Mouse (Mus musculus): Measurements from ENCODE around the gene Ppat. TPM values are rescaled to one million over a fixed set of nuclear protein-coding genes. Genes with fewer than 3 reads are reported as not detected.

Ppat gene
- total and polyA plus RNA-seq, 3 experiments: 65.8 to 156 (median 118) TPM

DNA sequence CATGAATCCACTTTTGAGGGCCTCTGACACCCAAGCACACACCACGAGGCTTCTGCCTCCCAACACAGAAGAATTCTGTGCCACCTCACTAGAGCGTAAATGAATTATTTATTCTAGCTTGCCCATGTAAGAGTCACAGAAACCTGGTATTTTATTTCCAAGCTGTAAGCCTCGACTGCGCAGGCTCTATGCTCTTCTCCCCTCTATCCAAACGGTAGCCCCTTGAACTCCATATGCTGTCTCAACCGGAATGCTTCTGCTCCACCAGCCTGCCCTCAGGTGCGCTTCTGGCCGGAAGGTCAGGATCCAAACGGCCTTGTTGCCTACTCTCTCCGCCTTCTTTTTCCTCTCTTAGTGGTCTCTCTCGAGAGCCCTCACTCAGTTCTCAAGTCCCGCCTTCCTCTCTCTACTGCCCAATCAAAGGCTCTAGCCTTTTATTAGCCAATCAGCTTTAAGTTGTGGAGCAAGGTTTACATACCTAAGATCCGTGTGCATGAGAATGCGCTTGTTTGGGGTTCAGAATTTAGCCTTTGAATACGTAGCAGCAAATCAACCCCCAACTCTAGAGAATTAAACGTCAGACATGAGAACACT is 82.6 kb downstream of the Ppat start:
- Histone ChIP-seq H3K4me2 (ENCODE audit: insufficient read depth, low read depth, poor library complexity, severe bottlenecking) (no peak overlapping the region), H3K9me3 (replicated peaks; ENCODE audit: low read length) (no peaks in the 10 kb centered on the region), H3K27me3 (replicated peaks) (no peaks in the 10 kb centered on the region), H3K4me3 (replicated peaks in 1 of 3; ENCODE audit: low read depth in 2 of 3, low read length in 2 of 3, poor library complexity in 1 of 3) (no peak overlapping the region), H3K9ac (ENCODE audit: insufficient read depth, low read depth) (no peak overlapping the region), H3K36me3 (replicated peaks in 1 of 2; ENCODE audit: control insufficient read depth in 1 of 2, insufficient read depth in 1 of 2, low read length in 1 of 2) (peaks cover 12 to 56% of the 10 kb centered on the region in 2 experiments), H3K79me2 (replicated peaks; ENCODE audit: control insufficient read depth, extremely low read depth, insufficient read depth, poor library complexity, severe bottlenecking) (no peaks in the 10 kb centered on the region), H3K4me1 (ENCODE audit: control insufficient read depth in 1 of 2, insufficient read depth in 2 of 2) (no peaks in the 10 kb centered on the region), H3K27ac (ENCODE audit: insufficient read depth, low read depth) (no peak overlapping the region)
- dilution Hi-C loops (cut with MboI; ENCODE audit: extremely low pct_ligation_motif_present, extremely low pct_unique_long_range_greater_than_20kb, low sequenced_read_pairs) (no loop called here), in situ Hi-C loops (cut with MboI; ENCODE audit: low pct_ligation_motif_present, low pct_unique_long_range_greater_than_20kb, low sequenced_read_pairs) (no loop called here)
- TF ChIP-seq MXI1 (IDR thresholded peaks at IDR 0.05; ENCODE audit: low read depth, low read length): no peak
- TF ChIP-seq UBTF (IDR thresholded peaks at IDR 0.05; ENCODE audit: low read depth, low read length): no peak
- TF ChIP-seq ZC3H11A (IDR thresholded peaks at IDR 0.05; ENCODE audit: low read depth, low read length): no peak
- TF ChIP-seq USF2 (conservative IDR thresholded peaks at IDR 0.05; ENCODE audit: low read depth, low read length): no peak
- TF ChIP-seq POLR2A (IDR thresholded peaks at IDR 0.05; ENCODE audit: low read depth, low read length): no peak
- TF ChIP-seq CTCF (conservative IDR thresholded peaks at IDR 0.05 in 1 of 2, IDR thresholded peaks at IDR 0.05 in 1 of 2; ENCODE audit: low read depth in 2 of 2, low read length in 2 of 2): no peak
- no peak for TF ChIP-seq E2F4 (IDR thresholded peaks at IDR 0.05; ENCODE audit: insufficient replicate concordance, low read depth, low read length)
- no peak for TF ChIP-seq PAX5 (IDR thresholded peaks at IDR 0.05; ENCODE audit: low read length)
- no peak for TF ChIP-seq POLR2AphosphoS2 (IDR thresholded peaks at IDR 0.05; ENCODE audit: low read depth, low read length)
- TF ChIP-seq CHD1 (IDR thresholded peaks at IDR 0.05; ENCODE audit: low read depth, low read length): no peak
- no peak for TF ChIP-seq SMC3 (IDR thresholded peaks at IDR 0.05; ENCODE audit: low read depth, low read length)
- TF ChIP-seq BHLHE40 (IDR thresholded peaks at IDR 0.05; ENCODE audit: low read depth, low read length): no peak
- TF ChIP-seq GABPA (IDR thresholded peaks at IDR 0.05; ENCODE audit: insufficient replicate concordance, low read depth, low read length): no peak
- DNase-seq (ENCODE audit: extremely low read depth): no peak

GRCm38 (mm10) chr5:76866819-76867218 is 84.6 kb downstream of the Ppat start:
- dilution Hi-C loops (cut with MboI; ENCODE audit: extremely low pct_ligation_motif_present, extremely low pct_unique_long_range_greater_than_20kb, low sequenced_read_pairs) (no loop called here), in situ Hi-C loops (cut with MboI; ENCODE audit: low pct_ligation_motif_present, low pct_unique_long_range_greater_than_20kb, low sequenced_read_pairs) (no loop called here)
- Histone ChIP-seq H3K9me3 (replicated peaks; ENCODE audit: low read length) (no peaks in the 10 kb centered on the region), H3K27me3 (replicated peaks) (no peaks in the 10 kb centered on the region), H3K4me3 (replicated peaks in 1 of 3; ENCODE audit: low read depth in 2 of 3, low read length in 2 of 3, poor library complexity in 1 of 3) (no peak overlapping the region), H3K79me2 (replicated peaks; ENCODE audit: control insufficient read depth, extremely low read depth, insufficient read depth, poor library complexity, severe bottlenecking) (no peaks in the 10 kb centered on the region), H3K4me2 (ENCODE audit: insufficient read depth, low read depth, poor library complexity, severe bottlenecking) (no peak overlapping the region), H3K9ac (ENCODE audit: insufficient read depth, low read depth) (no peak overlapping the region), H3K4me1 (ENCODE audit: control insufficient read depth in 1 of 2, insufficient read depth in 2 of 2) (no peaks in the 10 kb centered on the region), H3K36me3 (replicated peaks in 1 of 2; ENCODE audit: control insufficient read depth in 1 of 2, insufficient read depth in 1 of 2, low read length in 1 of 2) (peaks cover 3 to 42% of the 10 kb centered on the region in 2 experiments), H3K27ac (ENCODE audit: insufficient read depth, low read depth) (no peak overlapping the region)
- DNase-seq (ENCODE audit: extremely low read depth): no peak
- no peak for TF ChIP-seq EP300 (IDR thresholded peaks at IDR 0.05; ENCODE audit: low read length)
- no peak for TF ChIP-seq ETS1 (conservative IDR thresholded peaks at IDR 0.05; ENCODE audit: low read depth, low read length)
- TF ChIP-seq MEF2A (IDR thresholded peaks at IDR 0.05; ENCODE audit: borderline replicate concordance, low read depth, low read length): no peak
- no peak for TF ChIP-seq GABPA (IDR thresholded peaks at IDR 0.05; ENCODE audit: insufficient replicate concordance, low read depth, low read length)
- no peak for TF ChIP-seq UBTF (IDR thresholded peaks at IDR 0.05; ENCODE audit: low read depth, low read length)
- TF ChIP-seq POLR2AphosphoS2 (IDR thresholded peaks at IDR 0.05; ENCODE audit: low read depth, low read length): no peak
- TF ChIP-seq MAFK (IDR thresholded peaks at IDR 0.05; ENCODE audit: insufficient replicate concordance, low read length): no peak
- no peak for TF ChIP-seq TBP (conservative IDR thresholded peaks at IDR 0.05; ENCODE audit: low read depth, low read length)
- no peak for TF ChIP-seq NELFE (IDR thresholded peaks at IDR 0.05; ENCODE audit: low read depth, low read length)
- no peak for TF ChIP-seq JUN (IDR thresholded peaks at IDR 0.05; ENCODE audit: insufficient read depth, low read depth, low read length)
- no peak for TF ChIP-seq PAX5 (IDR thresholded peaks at IDR 0.05; ENCODE audit: low read length)
- no peak for TF ChIP-seq ELF1 (IDR thresholded peaks at IDR 0.05; ENCODE audit: low read depth, low read length)
- TF ChIP-seq SMC3 (IDR thresholded peaks at IDR 0.05; ENCODE audit: low read depth, low read length): no peak
- no peak for TF ChIP-seq CHD2 (IDR thresholded peaks at IDR 0.05; ENCODE audit: low read length)
- no peak for TF ChIP-seq SIN3A (IDR thresholded peaks at IDR 0.05; ENCODE audit: low read length)
